Mouse (Mus musculus): ENCODE results near the gene Uncx.

Uncx gene

DNA sequence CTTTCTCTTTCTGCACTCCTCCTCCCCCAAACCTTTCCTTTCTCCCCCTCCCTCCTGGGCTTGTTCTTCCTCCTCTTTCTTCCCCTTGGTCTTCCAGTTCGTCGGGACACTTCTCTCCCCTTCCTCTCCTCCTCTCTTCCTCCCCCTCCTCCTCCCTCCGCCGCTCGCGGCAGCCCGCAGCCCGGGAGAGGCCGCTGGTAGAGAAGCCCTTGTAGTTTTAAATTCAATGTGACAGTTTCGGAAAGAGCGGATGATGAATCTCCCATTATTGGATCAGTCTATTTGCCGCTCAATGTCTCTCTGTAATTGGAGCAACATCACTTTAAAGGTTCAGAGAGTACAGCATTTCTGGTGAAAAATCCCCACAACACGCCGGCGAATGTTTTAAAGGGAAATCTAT lies at the start of gene Uncx:
TSS of gene Uncx (plus strand) at position 281 of the 400 bp plus-strand sequence.
- DNase-seq: no peak

DNA sequence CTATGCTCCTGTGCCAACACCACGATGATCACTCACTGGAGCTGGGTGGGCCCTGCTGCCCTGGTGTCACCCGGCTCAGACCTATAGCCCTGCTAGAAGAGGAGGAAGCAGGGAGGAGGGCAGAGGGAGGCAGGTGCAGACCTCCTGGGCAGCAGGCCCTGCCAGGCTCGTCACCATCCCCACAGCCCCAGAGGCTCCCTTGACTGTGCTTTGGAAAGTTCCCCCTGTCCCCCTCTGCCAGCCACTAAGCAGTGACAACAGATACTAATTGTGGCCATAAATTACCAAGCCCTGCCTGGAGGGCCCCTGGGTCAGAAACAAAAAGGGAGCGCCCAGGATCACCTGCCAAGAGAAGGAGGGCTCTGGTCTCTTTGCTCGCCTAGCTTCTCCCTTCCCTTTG lies 49.6 kb upstream of the Uncx start:
- no peak for DNase-seq

DNA sequence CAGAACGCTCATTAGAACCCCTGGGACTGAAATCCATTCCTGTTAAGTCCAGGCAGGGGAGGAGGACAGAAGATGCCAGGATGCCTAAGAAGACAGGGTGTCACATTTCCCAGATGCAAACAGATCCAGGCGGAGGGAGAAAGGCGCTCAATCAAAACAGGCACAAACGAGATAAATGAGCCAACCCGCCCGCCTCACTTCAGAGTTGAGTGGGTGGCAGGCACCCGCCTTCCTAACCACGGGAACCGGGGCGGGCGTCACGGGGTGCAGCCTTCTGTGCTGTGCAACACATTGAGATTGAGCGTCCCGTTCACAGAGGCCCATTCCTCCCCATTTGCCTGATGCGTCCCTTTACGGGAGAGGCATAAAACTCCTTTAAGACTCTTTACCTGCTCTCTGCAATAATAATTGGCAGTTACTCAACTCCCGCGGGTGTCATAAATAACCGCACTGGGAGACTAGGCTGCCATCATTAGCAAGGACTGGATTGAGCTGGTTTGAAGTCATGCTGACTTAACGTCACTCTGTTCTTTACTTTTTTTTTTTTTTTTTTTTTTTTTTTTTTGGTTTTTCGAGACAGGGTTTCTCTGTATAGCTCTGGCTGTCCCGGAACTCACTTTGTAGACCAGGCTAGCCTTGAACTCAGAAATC lies 48.1 kb upstream of the Uncx start:
- peak; percentile 7 for DNase-seq

DNA sequence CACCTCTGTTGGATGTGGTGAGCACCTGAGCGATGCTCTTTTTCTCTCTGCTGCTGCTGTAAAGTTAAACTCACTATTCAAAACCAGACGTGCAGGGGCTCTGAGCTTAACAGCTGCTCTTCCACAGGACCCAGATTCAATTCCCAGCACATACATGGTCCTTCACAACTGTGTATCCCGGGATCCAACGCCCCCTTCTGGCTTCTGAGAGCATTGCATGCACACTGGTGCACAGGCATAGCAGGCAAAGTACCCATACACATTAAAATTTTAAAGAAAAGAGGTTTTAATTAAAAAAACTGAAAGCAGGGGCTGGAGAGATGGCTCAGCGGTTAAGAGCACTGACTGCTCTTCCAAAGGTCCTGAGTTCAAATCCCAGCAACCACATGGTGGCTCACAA lies 46.4 kb upstream of the Uncx start:
- DNase-seq: no peak

DNA sequence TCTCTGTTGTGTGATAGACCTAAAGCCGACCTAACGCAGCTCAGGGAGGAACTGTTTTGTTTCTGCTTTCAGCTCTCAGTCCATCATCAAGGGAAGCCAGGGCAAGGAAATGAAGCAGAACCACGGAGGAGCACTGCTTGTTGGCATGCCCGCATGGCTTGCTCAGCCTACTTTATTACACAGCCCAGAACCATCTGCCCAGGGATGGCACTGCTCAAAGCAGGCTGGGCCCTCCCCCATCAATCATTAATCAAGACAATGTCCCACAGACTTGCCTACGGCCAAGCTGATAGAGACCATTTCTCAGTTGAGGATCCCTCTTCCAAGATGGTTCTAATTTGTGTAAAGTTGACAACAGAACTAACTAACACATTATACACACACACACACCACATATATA lies 44.5 kb upstream of the Uncx start:
- no peak for DNase-seq

DNA sequence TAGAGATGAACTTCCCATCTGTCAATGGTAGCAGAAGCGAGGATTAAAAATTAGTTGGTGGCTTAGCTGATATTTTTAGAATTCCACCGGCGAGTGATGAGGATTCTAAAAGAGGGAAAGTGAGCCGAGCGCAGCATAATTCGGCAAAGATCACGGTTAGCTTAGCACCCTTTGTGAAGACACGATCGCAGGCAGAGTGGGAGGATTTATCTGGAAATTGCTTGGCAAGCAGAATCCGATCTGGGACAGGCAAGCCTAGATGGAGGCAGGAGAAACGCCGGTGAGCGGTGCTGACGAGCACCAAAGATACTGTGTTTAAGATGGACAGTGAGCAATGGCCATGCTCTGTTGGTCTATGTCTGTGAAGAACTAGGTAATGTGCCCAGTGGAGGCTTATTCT lies 41.0 kb upstream of the Uncx start:
- DNase-seq: no peak

DNA sequence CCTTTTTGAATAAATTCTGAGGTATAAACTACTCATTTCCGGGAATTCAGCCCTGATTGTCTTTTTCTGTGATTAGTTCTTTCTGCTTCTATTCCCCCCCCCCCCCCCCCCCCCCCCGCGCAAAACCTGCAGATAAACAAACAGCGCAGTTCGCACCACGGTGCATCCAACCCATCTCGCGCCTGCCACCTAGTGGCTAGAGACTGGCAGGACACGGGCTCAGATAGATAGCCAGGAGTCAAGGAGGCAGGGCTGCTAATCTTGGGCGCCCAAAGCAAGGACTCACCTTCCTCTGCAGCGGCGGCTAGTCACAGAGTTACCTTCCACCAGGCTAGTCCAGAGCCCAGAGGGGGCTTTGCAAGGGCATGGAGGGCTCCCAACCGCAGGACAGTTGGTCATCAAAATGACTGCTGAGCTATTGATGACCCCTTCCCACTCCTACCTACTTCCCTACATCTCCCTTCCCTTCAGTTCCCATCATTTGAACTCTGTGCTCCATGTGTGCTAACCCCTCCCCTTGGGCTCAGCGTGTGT lies 38.2 kb upstream of the Uncx start:
- peak; percentile 79 for DNase-seq

DNA sequence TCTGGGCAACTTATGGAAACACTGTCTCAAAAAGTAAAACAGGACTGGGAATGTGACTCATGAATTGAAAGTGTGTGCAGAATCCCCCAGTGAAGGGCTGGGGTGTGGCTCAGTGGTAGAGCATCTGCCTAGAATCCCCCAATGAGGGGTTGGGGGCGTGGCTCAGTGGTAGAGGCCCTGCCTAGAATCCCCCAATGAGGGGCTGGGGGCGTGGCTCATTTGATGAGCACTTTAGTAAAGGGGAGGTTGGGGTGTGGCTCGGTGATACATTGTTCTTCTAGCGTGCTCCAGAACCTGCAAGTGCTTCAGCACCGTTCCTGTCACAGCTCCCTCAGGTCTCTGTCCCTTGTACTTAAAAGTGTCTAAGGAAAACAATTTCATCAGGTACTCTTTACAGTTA lies 37.1 kb upstream of the Uncx start:
- no peak for DNase-seq

DNA sequence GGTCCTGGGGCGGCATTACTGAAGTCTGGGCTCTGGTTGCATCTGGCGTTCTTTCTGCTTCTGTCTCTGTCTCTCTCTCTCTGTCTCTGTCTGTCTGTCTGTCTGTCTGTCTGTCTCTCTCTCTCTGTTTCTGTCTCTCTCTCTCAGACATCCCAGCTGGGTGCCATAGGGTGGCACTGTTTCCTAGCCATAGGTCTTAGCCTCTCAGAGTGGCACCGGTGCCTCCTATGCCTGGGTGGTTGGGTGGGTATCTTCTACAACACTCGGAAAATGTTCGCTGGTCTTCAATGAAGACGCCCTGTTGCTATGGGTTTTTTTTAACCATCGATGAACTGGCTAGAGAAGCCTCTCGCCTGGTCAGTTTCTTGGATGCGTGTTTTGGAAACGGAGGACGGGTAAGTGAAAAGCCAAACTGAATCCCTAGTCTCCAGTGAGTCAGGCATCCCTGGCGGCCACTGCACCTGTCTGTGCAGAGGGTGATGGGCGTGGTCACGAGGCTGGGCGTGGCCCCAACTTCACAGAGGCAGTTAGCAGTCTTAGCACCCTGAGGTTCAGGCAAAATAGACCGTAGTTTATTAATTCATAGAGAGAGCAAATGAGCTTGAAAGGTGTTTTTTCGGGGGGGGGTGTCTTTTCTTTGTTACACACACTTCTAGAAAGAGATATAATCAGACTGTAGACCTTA lies 32.5 kb upstream of the Uncx start:
- DNase-seq: peak; percentile 30

DNA sequence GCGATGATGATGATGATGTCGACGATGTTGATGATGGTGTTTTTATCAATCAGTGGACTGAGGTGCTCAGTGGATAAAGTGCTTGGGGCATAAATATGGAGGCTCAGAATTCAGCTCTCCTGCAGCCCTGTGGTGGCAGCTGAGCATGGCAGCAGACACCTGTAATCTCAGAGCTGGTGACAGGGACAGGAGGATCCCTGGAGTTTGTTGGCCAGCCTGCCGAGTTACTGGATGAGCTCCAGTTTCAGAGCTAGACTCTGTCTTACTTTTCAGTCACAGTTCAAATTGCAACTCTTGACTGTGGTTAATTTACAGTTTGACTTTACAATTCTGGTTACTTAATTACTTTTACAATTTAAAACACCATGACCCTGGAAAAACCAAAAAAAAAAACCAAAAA lies 31.1 kb upstream of the Uncx start:
- DNase-seq: no peak

DNA sequence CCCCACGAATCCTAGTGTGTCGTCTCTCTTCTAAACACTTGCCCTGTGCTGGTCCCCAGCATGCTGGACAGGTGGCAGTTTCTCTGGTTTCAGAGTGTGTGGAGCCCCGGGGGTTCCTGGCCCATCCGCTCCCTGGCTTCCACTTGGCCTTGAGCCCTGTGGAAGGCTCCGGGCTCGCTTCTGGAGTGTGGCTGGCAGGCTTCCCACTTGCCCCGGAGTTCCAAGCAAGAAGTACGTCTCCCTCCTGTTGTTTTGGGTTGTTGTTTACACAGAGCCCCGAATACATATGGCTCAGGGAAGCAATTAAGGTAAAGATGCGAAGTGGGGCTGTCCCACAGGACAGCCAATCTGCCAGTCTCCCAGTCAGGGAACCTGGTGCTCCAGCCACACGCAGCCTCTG lies 27.0 kb upstream of the Uncx start:
- DNase-seq: no peak

DNA sequence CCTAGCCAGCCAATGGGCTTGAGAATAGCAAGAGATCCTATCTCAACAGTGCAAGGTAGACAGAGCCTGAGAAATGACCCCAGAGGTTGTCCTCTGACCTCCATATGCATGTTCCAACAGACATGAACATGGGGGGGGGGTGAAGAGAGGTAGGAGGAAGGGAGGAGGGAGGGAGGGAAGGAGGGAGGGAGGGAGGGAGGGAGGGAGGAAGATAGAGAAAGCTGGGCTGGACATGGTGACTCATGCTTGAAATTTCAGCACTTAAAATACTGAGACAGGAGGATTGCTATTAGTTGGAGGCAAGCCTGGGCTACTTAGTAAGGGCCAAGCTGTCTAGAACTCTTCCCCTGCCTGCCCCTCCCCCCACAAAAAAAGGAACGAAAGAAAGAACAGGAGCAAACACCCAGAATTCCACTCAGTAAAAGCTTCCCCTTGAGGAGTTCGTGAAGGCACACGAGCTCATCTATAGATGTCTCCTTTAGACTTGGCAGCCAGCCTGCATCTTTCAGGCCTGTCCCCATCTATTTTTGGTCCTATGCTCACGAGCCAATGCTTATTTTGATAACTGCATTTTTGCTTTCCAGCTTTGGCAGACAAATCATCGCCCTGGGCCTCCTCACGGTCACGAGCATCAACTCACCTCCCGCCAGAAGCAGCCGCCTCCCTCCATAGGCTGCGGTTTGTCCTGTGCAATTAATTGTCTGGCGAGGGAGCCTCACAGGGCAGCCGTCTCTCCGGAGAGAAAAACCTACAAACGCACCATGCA lies 23.0 kb upstream of the Uncx start:
- no peak for DNase-seq

DNA sequence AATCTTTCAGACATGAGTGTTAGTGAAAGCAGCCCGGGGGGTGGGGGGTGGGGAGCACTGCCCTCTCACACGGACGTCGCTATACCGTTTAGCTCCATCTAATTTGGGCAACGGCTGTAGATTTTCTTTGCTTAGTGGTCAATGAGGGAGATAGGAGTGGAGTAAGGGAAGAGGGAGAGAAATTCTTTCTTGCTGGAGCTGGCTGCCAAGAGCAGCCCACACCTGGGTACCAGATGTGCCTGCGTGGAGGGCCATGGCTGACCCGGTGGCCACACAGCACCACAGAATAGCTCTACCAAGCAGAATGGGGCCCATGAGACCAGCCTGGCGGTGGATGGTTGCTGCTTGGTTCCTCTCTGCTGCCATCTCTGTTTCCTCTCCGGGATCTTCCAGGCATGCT lies 21.3 kb upstream of the Uncx start:
- DNase-seq: no peak

DNA sequence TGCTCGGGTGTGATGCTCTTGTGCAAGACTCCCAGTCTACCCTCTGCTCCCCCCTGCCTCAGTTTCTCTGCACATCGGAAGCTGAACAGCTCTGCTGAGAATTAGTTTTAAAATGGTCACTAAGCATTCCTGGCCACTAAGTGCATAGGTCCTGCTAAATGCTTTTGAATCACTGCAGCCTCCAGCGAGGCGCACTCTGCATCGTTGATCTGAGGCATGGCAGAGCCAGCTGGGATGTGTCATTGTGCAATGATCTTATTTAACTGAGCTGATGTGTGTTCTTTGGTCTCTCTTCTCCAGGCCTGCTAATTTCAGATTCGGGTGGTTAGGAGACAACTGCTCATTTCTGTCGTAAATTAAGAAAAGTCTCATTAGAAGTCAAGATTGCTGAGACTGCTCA lies 14.4 kb upstream of the Uncx start:
- no peak for DNase-seq

DNA sequence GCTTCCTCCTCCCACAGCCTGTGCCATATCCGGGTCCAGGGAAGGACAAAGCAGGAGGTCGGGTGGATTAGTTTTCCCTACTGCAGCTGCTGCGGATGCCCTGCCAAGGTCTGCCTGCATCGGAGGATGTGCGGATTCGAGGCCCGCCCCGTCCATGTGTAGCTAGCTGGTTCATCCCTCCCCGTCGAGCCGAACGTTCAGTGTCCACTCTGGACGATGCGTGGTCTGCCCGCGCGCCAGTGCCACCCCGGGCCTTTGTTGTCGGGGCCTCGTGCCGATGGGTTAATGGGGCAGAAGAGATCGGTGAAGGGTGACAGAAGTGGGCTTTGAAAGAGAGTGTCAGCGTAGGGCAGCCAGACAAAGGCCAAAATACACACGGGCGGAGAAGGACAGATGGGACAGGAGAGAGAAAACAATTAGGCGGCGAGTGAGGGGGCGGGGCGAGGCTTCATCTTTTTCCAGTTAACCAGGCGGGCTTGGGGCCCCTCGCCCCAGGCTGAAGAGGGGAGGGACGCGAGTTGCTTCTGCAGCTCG lies 7.8 kb upstream of the Uncx start:
- DNase-seq: no peak

DNA sequence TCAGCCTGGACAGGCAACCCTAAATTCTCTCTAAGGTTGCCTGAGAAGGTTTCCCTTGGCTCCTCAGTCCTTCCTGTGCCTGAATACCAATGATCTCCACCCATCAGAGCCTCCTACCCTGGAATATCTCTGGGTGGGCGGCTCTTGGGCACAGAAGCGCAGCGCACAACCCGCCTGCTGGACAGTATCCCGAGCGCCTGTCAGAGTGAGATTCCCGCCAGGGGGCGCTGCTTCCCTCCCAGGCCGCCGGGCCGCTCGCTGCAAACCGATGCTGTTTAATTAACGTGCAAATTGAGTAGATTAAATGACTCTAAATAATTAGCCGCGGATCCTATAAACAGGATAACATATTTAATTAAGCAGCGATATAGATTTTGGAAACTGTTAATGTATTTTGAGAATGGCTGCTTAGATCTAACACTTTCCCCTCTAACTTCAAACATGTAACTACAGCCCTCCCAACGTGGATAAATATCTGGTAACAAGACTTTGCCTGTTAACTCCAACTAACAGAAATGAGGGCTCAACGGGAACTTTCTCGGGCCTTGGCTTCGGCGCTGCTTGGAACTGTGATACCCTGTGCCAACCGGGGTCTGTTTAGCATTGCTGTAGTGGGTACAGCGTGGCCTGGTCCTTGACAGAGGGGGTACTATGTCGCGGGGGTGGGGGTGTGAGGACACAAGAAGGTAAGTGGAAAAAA lies 6.9 kb upstream of the Uncx start:
- peak; percentile 56 for DNase-seq

DNA sequence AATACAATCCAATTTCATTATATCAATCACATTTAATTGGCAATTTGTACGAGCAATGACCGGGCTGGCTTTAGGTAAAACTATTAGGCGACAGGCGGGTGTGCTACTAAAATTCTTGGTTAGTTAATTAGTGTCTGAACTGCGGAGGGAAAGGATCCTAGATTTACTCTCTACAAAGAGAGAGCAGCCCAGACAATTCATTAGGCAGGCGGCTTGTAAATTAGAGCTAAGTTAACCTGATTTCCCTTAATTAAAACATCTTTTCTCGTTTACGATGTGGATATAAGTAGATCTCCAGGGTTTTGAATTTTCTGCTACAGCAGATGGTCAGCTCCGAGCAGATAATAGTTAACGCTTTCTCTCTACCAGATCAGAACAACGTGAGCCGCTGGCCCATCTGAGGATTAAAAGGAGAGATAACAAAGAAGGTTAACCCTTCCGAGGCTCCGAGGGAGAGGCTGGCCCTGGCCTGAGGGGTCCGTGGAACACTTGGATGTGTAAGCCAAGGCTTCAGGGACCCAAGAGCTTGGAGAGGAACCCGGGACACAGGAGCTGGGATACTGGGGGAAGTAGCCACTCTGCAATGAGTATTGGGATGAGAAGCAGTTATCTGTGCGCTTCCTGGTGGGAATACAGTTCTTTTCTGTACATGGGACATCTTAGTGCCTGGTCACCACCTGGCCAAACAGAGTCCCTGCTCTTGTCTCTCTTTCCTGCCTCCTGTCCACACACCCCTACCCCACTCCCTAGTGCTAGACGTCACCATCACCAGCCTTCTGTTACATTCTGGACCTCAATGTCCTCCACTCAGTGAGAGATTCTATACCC lies 6.2 kb upstream of the Uncx start:
- DNase-seq: no peak

DNA sequence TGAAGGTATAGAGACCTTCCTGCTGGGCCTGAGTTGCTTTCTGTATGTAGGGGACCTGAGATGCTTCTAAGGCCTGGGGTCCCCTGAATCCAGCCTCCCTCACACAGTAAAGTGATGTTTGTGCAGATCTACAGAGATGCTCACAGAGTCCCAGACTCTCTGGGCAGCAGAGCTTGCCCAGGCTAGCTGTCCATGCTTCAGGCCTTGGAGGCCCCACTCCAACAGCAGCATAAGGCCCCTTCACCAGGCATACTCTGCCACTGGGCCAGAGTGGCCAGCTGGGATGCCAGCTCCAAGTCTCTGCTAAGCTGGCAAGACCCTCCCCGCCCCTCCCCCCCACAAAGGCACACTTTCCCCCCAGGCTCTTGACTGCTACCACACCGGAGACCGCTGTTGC lies 5.6 kb upstream of the Uncx start:
- DNase-seq: no peak

DNA sequence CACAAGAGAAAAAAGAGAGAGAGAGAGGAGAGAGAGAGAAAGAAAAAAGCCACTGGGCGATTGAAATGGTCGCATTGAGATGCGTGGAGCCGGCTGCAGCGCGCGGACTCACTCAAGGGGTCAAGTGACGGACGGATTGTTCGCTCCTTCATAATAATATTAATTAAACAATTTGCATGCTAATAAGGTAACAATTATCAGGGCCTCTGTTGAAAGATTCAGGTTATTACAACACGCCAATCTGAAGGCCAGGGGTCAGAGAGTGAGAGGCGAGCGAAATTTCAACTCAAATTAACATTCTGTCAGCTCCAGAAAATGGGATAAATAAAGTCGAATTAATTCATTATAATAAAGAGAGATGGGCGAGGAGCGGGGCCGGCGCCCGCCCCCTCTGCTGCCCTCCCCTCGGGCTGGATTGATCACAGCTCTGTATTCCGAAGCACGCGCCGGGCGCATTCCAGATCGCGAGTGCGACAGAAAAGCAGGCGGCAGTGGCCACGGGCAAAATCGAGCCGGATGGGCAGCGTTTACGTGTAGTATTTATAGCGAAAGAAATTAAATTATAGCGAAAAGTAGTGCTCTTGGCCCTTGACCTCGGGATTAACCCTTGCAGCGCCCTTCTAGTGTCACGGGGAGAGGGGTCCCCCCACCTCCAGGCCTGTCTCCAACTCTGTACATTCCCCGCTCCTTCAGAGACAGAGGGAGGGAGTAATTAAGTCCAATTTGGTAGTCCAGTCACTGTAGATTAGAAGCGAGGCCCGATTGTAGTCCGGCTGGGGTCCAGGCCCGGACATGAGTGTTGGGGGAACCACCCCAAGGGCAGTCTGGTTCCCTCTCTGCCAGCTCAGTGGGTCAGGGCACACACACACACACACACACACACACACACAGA lies 1.9 kb upstream of the Uncx start:
- no peak for DNase-seq

DNA sequence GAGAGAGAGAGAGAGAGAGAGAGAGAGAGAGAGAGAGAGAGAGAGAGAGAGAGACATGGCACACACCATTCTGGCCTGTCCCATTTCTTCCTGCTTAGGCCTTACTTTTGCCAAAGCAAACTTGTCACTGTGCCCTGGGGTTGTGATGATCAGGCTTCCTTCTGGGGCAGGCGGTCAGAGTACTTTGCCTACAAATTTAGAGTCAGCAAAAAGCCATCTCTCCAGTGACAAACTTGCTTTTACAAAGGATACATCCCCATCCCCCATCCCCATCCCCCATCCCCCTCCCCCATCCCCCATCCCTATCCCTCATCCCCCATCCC lies 1.3 kb upstream of the Uncx start:
- DNase-seq: no peak

DNA sequence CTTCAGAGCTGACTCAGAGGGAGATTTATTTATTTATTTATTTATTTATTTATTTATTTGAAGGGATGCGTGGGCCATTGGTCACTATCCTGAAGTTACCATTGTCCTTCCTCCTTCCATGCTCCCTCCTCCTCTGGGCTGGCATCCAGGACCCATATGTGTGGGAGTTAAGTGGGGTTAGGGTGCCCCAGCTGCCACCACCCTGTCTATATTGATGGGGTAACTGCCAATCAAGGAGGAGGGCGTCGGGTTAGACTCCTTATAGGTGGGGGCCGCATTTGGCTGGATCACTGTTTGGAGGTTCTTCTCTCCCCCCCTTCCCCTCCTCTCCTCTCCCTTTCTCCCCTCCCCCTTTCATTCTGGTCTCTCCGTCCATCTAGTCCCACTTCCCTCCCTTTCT lies 738 bp upstream of the Uncx start:
- no peak for DNase-seq

Measured in thymus, postnatal 25 days (tissue).